Mouse (Mus musculus): ENCODE results near the gene Fgf9.

DNA sequence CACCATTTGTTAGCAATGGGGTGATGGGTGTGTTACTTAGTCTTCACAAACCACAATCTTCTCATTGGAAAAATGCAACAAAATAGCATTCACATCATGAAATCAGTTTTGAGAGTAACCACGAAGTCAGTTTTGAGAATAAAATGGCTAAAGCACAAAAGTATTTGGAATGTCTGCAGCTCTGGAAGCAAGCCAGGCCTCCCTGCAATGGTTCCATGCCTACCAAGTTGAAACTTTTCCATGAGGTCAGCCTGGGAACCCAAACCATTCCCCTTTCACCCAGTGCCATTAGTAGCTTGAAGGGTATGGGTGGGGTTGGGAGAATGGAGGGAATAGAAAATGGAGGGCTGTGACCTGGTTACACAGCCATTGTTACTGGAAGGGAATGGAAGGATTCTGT, 1.7 kb upstream of the Fgf9 start:
- TF ChIP-seq CTCF (IDR thresholded peaks at IDR 0.05; ENCODE audit: control insufficient read depth, insufficient read depth, insufficient read length) (no peak), MAX (IDR thresholded peaks at IDR 0.05) (no peak)

Measured in C2C12 (cell line).